In the genomic region with DNA sequence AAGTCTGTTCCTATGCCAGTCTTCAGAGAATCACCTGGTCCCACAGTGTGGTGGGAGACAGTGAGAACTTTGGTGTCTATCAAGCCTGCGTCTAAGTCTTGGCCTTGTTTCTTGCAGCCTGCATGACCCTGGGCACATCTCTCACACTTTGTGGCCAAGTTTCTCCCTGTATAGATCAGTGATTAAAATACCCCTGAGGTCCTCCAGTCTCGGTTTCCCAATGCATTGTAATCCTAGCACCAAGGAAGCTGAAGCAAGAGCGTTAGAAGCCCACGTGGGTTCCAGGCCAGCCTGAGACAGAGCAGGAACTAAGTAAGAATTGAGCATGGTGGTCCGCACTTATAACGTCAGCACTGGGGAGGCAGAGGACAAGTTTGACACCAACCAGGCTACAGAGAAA, we compare ENCODE assay signal across 14 mouse cellular contexts. TPM values are rescaled to one million over a fixed set of nuclear protein-coding genes. Genes with fewer than 3 reads are reported as not detected.
DNase-seq lines count a peak whose midpoint lies in the region.
"Had no signal": no experiment of that assay in that cellular context is flagged by ENCODE, and none has a peak within 500 bp of the region (broad histone marks: within the 10 kb centered on the region; RNA-seq: fewer than 3 reads in every experiment).

No protein-coding gene starts in this region.

- peak; percentile 78 for DNase-seq in fat pad, adult 2 months (ENCODE audit: extremely low read depth, low read depth, low spot score)
- DNase-seq in gonadal fat pad, adult 2 months (ENCODE audit: low read depth), result peak; percentile 66
- DNase-seq in liver, result no peak
- no peak for DNase-seq in kidney, postnatal 36 days
- DNase-seq: adrenal gland, adult 2 months; adrenal gland, adult 8-10 months; adrenal gland, postnatal 10 days; adrenal gland, postnatal 14 days; adrenal gland, postnatal 25 days; adrenal gland, postnatal 36 days; B cell, adult 2 months; cerebellum, adult 11 months; cerebellum, adult 11-12 months; cerebellum, adult 18-20 months had no signal

RNA-seq across cellular contexts. Expression of a gene that starts 59.6 kb away (rescaled TPM):
- 31.5 and 60.1 TPM in 2 replicates for polyA plus RNA-seq in gonadal fat pad, adult 2 months (2012; rRNA removed)

Comparison
In these comparisons a context has a peak if more than half of its experiments do, and no peak if none do; other contexts are left out.
1. DNase-seq: peak in fat pad, adult 2 months (single experiment) and gonadal fat pad, adult 2 months (single experiment); none in liver (single experiment) and kidney, postnatal 36 days (0 of 2).